26 mouse cellular contexts compared by ENCODE assay signal in genomic region chr11:77455770-77456510, GRCm38 (mm10). TPM values are rescaled to one million over a fixed set of nuclear protein-coding genes. Genes with fewer than 3 reads are reported as not detected.
DNase-seq lines count a peak whose midpoint lies in the region; ATAC-seq lines count a peak whose summit lies in the region.
"Had no signal": no experiment of that assay in that cellular context is flagged by ENCODE, and none has a peak within 500 bp of the region (broad histone marks: within the 10 kb centered on the region; RNA-seq: fewer than 3 reads in every experiment).

No protein-coding gene starts in this region.

- no peak overlapping the region for H3K4me2 ChIP-seq in heart, embryonic 16.5 days (ENCODE audit: low read depth, low read length)
- no peak overlapping the region for H3K4me2 ChIP-seq in neural tube, embryonic 11.5 days (ENCODE audit: low read depth)
- H3K4me2 ChIP-seq: embryonic facial prominence, embryonic 13.5 days; forebrain, embryonic 15.5 days; hindbrain, embryonic 14.5 days; limb, embryonic 13.5 days; liver, embryonic 11.5 days; lung, embryonic 15.5 days; stomach, embryonic 15.5 days had no signal

- peak; percentile 86 for DNase-seq in heart, adult 11 months
- no peak for DNase-seq in heart, postnatal 25 days (ENCODE audit: low spot score)
- DNase-seq in heart, adult 9 months (ENCODE audit: low spot score in 2 of 2), result no peak
- DNase-seq in neural tube, embryonic 11.5 days (ENCODE audit: low spot score), result peak; percentile 2
- DNase-seq in neural tube, embryonic 10.5 days (ENCODE audit: extremely low spot score, low spot score), result no peak
- peak; percentile 3 for DNase-seq in heart, postnatal 4 days
- DNase-seq: adrenal gland, postnatal 25 days; cerebellum, adult 8-10 months; midbrain, embryonic 14.5 days had no signal

- H3K27me3 ChIP-seq in heart, embryonic 16.5 days (ENCODE audit: control insufficient read depth, insufficient read depth, low read length), result no peaks in the 10 kb centered on the region
- H3K27me3 ChIP-seq in neural tube, embryonic 11.5 days (ENCODE audit: control insufficient read depth, insufficient read depth, low read length), result no peaks in the 10 kb centered on the region
- H3K27me3 ChIP-seq: forebrain, embryonic 15.5 days had no signal

- intact Hi-C loops in heart, postnatal 25 days (cut with DNase I), result no loop called here

- H3K9ac ChIP-seq in heart, embryonic 16.5 days (ENCODE audit: low read length), result 0 out of 2 replicates have a peak overlapping the region, but pooled peaks have one; percentile 32
- H3K9ac ChIP-seq in neural tube, embryonic 11.5 days (ENCODE audit: low read length), result no peak overlapping the region
- H3K9ac ChIP-seq: embryonic facial prominence, embryonic 13.5 days; forebrain, embryonic 15.5 days; hindbrain, embryonic 14.5 days; limb, embryonic 13.5 days; lung, embryonic 15.5 days; stomach, embryonic 15.5 days had no signal

- peaks cover 26% of the 10 kb centered on the region for H3K36me3 ChIP-seq in heart, embryonic 16.5 days (ENCODE audit: control insufficient read depth, insufficient read depth)
- H3K36me3 ChIP-seq in neural tube, embryonic 11.5 days (ENCODE audit: control insufficient read depth, insufficient read depth, low read length), result no peaks in the 10 kb centered on the region; the same call in 1 of the 2 replicates
- H3K36me3 ChIP-seq: stomach, embryonic 15.5 days had no signal

- no peak for ATAC-seq in heart, embryonic 16.5 days (replicated peaks; ENCODE audit: extremely low read depth, insufficient read depth, low FRiP score)
- ATAC-seq in neural tube, embryonic 11.5 days (ENCODE audit: insufficient read depth, low FRiP score, low TSS enrichment), result no peak
- ATAC-seq in activated CD4-positive, CD25-positive, alpha-beta regulatory T cell, adult 4 months, result no peak
- ATAC-seq: CD4-positive, CD25-positive, alpha-beta regulatory T cell, adult 4 months; forebrain, embryonic 15.5 days; intestine, postnatal 0 days had no signal

- 76% methylated on average over 9 of the region's 9 CpGs for WGBS in heart, embryonic 16.5 days
- 85% methylated on average over 9 of the region's 9 CpGs for WGBS in neural tube, embryonic 11.5 days

- H3K4me1 ChIP-seq in heart, embryonic 16.5 days (ENCODE audit: control insufficient read depth, insufficient read depth, low read length), result peaks cover 15% of the 10 kb centered on the region
- no peaks in the 10 kb centered on the region for H3K4me1 ChIP-seq in neural tube, embryonic 11.5 days (ENCODE audit: control insufficient read depth, insufficient read depth, low read length)
- H3K4me1 ChIP-seq: embryonic facial prominence, embryonic 13.5 days; forebrain, embryonic 10.5 days; forebrain, embryonic 15.5 days; limb, embryonic 13.5 days; stomach, embryonic 15.5 days had no signal

- H3K4me3 ChIP-seq in heart, embryonic 16.5 days (ENCODE audit: low read length), result no peak overlapping the region
- H3K4me3 ChIP-seq in neural tube, embryonic 11.5 days (ENCODE audit: low read depth, low read length), result no peak overlapping the region
- H3K4me3 ChIP-seq: embryonic facial prominence, embryonic 13.5 days; forebrain, embryonic 10.5 days; forebrain, embryonic 15.5 days; left cerebral cortex, adult 2 months; limb, embryonic 13.5 days; lung, embryonic 15.5 days; stomach, embryonic 15.5 days had no signal

- H3K9me3 ChIP-seq in heart, embryonic 16.5 days (replicated peaks; ENCODE audit: control insufficient read depth, low read length), result no peaks in the 10 kb centered on the region
- no peaks in the 10 kb centered on the region for H3K9me3 ChIP-seq in neural tube, embryonic 11.5 days (ENCODE audit: control insufficient read depth, low read length)
- H3K9me3 ChIP-seq: embryonic facial prominence, embryonic 13.5 days; forebrain, embryonic 10.5 days; forebrain, embryonic 15.5 days; limb, embryonic 13.5 days; lung, embryonic 15.5 days; stomach, embryonic 15.5 days had no signal

- peak overlapping the region; percentile 41 for H3K27ac ChIP-seq in heart, embryonic 16.5 days (ENCODE audit: low read length)
- no peak overlapping the region for H3K27ac ChIP-seq in neural tube, embryonic 11.5 days (ENCODE audit: low read depth, low read length)
- H3K27ac ChIP-seq: embryonic facial prominence, embryonic 13.5 days; forebrain, embryonic 10.5 days; hindbrain, embryonic 14.5 days; left cerebral cortex, adult 2 months; limb, embryonic 13.5 days had no signal

RNA-seq across cellular contexts. Expression of gene Coro6, which starts 6.3 kb away (rescaled TPM):
- 100 to 1,000 TPM; 203 to 217 TPM for total RNA-seq in heart, postnatal 25 days (2021)
- polyA plus RNA-seq in heart, embryonic 16.5 days (2015; fragmentation: Nextera tagmentation; extraction: Ambion mirVana), result 42.5 and 47.4 TPM in 2 replicates
- 0.41 and 0.43 TPM in 2 replicates for polyA plus RNA-seq in neural tube, embryonic 11.5 days (2014; fragmentation: Nextera tagmentation; extraction: Ambion mirVana)
- 100 to 1,000 TPM; 190 to 194 TPM for total RNA-seq in heart, postnatal 4 days (2021)
- polyA plus RNA-seq in activated CD4-positive, CD25-positive, alpha-beta regulatory T cell, adult 4 months (2017; shearing (Covaris generic)), result not detected
- total RNA-seq: common myeloid progenitor, adult 5-6 weeks; hematopoietic stem cell, adult 5-6 weeks had no signal
- polyA plus RNA-seq: CD4-positive, CD25-positive, alpha-beta regulatory T cell, adult 4 months had no signal

RNA-seq across cellular contexts. Expression of gene Ankrd13b, which starts 33.5 kb away (rescaled TPM):
- total RNA-seq in heart, postnatal 25 days (2021), result 10 to 100 TPM; 10.7 to 11.7 TPM
- 2.0 and 3.7 TPM in 2 replicates for polyA plus RNA-seq in heart, embryonic 16.5 days (2015; fragmentation: Nextera tagmentation; extraction: Ambion mirVana)
- 19.4 and 20.5 TPM in 2 replicates for polyA plus RNA-seq in neural tube, embryonic 11.5 days (2014; fragmentation: Nextera tagmentation; extraction: Ambion mirVana)
- total RNA-seq in heart, postnatal 4 days (2021), result 10 to 100 TPM; 17.3 to 17.4 TPM
- polyA plus RNA-seq in activated CD4-positive, CD25-positive, alpha-beta regulatory T cell, adult 4 months (2017; shearing (Covaris generic)), result 1 to 10 TPM in 1 of 2 experiments, under 1 TPM in 1; 0.93 to 1.2 TPM
- total RNA-seq: monocyte, adult 5-6 weeks; neutrophil, adult 5-6 weeks had no signal

RNA-seq across cellular contexts. Expression of gene Git1, which starts 37.4 kb away (rescaled TPM):
- total RNA-seq in heart, postnatal 25 days (2021), result 10 to 100 TPM; 51.3 TPM
- 7.5 and 7.7 TPM in 2 replicates for polyA plus RNA-seq in heart, embryonic 16.5 days (2015; fragmentation: Nextera tagmentation; extraction: Ambion mirVana)
- 18.7 and 21.2 TPM in 2 replicates for polyA plus RNA-seq in neural tube, embryonic 11.5 days (2014; fragmentation: Nextera tagmentation; extraction: Ambion mirVana)
- total RNA-seq in heart, postnatal 4 days (2021), result 10 to 100 TPM; 76.8 to 81.0 TPM
- 1 to 10 TPM; 8.6 to 9.2 TPM for polyA plus RNA-seq in activated CD4-positive, CD25-positive, alpha-beta regulatory T cell, adult 4 months (2017; shearing (Covaris generic))

RNA-seq across cellular contexts. Expression of gene Abhd15, which starts 59.0 kb away (rescaled TPM):
- 1 to 10 TPM; 1.9 to 2.0 TPM for total RNA-seq in heart, postnatal 25 days (2021)
- polyA plus RNA-seq in heart, embryonic 16.5 days (2015; fragmentation: Nextera tagmentation; extraction: Ambion mirVana), result 3.2 TPM in 2 replicates
- 2.8 and 4.0 TPM in 2 replicates for polyA plus RNA-seq in neural tube, embryonic 11.5 days (2014; fragmentation: Nextera tagmentation; extraction: Ambion mirVana)
- 1 to 10 TPM; 1.4 to 1.5 TPM for total RNA-seq in heart, postnatal 4 days (2021)
- polyA plus RNA-seq in activated CD4-positive, CD25-positive, alpha-beta regulatory T cell, adult 4 months (2017; shearing (Covaris generic)), result 1 to 10 TPM; 2.3 to 2.6 TPM

RNA-seq across cellular contexts. Expression of gene Trp53i13, which starts 59.8 kb away (rescaled TPM):
- total RNA-seq in heart, postnatal 25 days (2021), result 1 to 10 TPM; 8.4 to 9.6 TPM
- polyA plus RNA-seq in heart, embryonic 16.5 days (2015; fragmentation: Nextera tagmentation; extraction: Ambion mirVana), result 24.7 and 29.5 TPM in 2 replicates
- polyA plus RNA-seq in neural tube, embryonic 11.5 days (2014; fragmentation: Nextera tagmentation; extraction: Ambion mirVana), result 27.8 and 31.9 TPM in 2 replicates
- total RNA-seq in heart, postnatal 4 days (2021), result 10 to 100 TPM; 12.0 to 13.7 TPM
- 10 to 100 TPM in 1 of 2 experiments, 1 to 10 TPM in 1; 9.8 to 11.2 TPM for polyA plus RNA-seq in activated CD4-positive, CD25-positive, alpha-beta regulatory T cell, adult 4 months (2017; shearing (Covaris generic))
- total RNA-seq: monocyte, adult 5-6 weeks had no signal

Comparison
In these comparisons a context has a peak if more than half of its experiments do, and no peak if none do; other contexts are left out.
1. DNase-seq: peak in heart, adult 11 months (single experiment), neural tube, embryonic 11.5 days (single experiment) and heart, postnatal 4 days (single experiment); none in heart, postnatal 25 days (single experiment), heart, adult 9 months (0 of 2) and neural tube, embryonic 10.5 days (single experiment).
2. RNA of gene Coro6, which starts 6.3 kb away (polyA plus RNA-seq): 42.5 to 47.4 TPM in heart, embryonic 16.5 days; 0.41 to 0.43 TPM in neural tube, embryonic 11.5 days and not detected in activated CD4-positive, CD25-positive, alpha-beta regulatory T cell, adult 4 months; every median in the first group is over 10 times any median in the second.